Mouse (Mus musculus): ENCODE data around the gene Tmem17.

- no peak for TF ChIP-seq KAT2A (IDR thresholded peaks at IDR 0.05; ENCODE audit: insufficient replicate concordance, low read length)
- TF ChIP-seq CTCF (conservative IDR thresholded peaks at IDR 0.05 in 1 of 2, IDR thresholded peaks at IDR 0.05 in 1 of 2; ENCODE audit: low read depth in 2 of 2, low read length in 2 of 2) = no peak
- no peak for TF ChIP-seq SMC3 (IDR thresholded peaks at IDR 0.05; ENCODE audit: low read depth, low read length)
- no peak for TF ChIP-seq SIN3A (IDR thresholded peaks at IDR 0.05; ENCODE audit: low read length)
- no peak for TF ChIP-seq ZC3H11A (IDR thresholded peaks at IDR 0.05; ENCODE audit: low read depth, low read length)
- no peak for TF ChIP-seq MYC (IDR thresholded peaks at IDR 0.05; ENCODE audit: low read depth, low read length)
- no peak for TF ChIP-seq USF1 (IDR thresholded peaks at IDR 0.05; ENCODE audit: low read depth, low read length)
- TF ChIP-seq POLR2A (IDR thresholded peaks at IDR 0.05; ENCODE audit: low read depth, low read length) = no peak
- TF ChIP-seq JUND (conservative IDR thresholded peaks at IDR 0.05; ENCODE audit: low read depth, low read length) = no peak
- TF ChIP-seq ETS1 (conservative IDR thresholded peaks at IDR 0.05; ENCODE audit: low read depth, low read length) = no peak
- no peak for TF ChIP-seq NRF1 (IDR thresholded peaks at IDR 0.05; ENCODE audit: low read depth, low read length)
- no peak for TF ChIP-seq ZMIZ1 (IDR thresholded peaks at IDR 0.05; ENCODE audit: low read depth, low read length)
Observed at GRCm38 (mm10) chr11:22563706-22564105, 51.8 kb downstream of the Tmem17 start.
